Mouse (Mus musculus) kidney, postnatal 14 days (tissue): ENCODE measurements around the gene Ola1.

Experiments
- DNase-seq: peaks from one replicate; pipeline ENCODE4 v3.0.0; 2022; ENCODE audit warnings: mixed read lengths

The Ola1 gene

GRCm38 (mm10) chr2:73143732-73144131 is 75.0 kb downstream of the Ola1 start:
- DNase-seq, result no peak

GRCm38 (mm10) chr2:73142832-73143470 is 75.8 kb downstream of the Ola1 start:
- no peak for DNase-seq

- DNase-seq, result no peak
Measured at GRCm38 (mm10) chr2:73132897-73133296, 85.8 kb downstream of the Ola1 start.

- DNase-seq, result no peak
Measured at GRCm38 (mm10) chr2:73127686-73128085, 91.0 kb downstream of the Ola1 start.

GRCm38 (mm10) chr2:73118781-73119180 is 99.9 kb downstream of the Ola1 start:
- DNase-seq, result no peak

GRCm38 (mm10) chr2:73107089-73107488 is 111.6 kb downstream of the Ola1 start:
- DNase-seq, result no peak

GRCm38 (mm10) chr2:73096491-73096890 is 122.2 kb downstream of the Ola1 start:
- DNase-seq, result no peak

- DNase-seq, result no peak
Measured at GRCm38 (mm10) chr2:73095300-73095699, 123.4 kb downstream of the Ola1 start.

GRCm38 (mm10) chr2:73093032-73093431 is 125.7 kb downstream of the Ola1 start:
- DNase-seq, result no peak

GRCm38 (mm10) chr2:73091302-73091701 is 127.4 kb downstream of the Ola1 start:
- DNase-seq, result no peak

- no peak for DNase-seq
Measured at GRCm38 (mm10) chr2:73087641-73088040, 131.1 kb downstream of the Ola1 start.

- DNase-seq, result peak; percentile 82
Measured at GRCm38 (mm10) chr2:73085669-73086304, 132.9 kb downstream of the Ola1 start.

- no peak for DNase-seq
Measured at GRCm38 (mm10) chr2:73082476-73082875, 136.2 kb downstream of the Ola1 start.

- DNase-seq, result no peak
Measured at GRCm38 (mm10) chr2:73081861-73082260, 136.9 kb downstream of the Ola1 start.

- DNase-seq, result no peak
Measured at GRCm38 (mm10) chr2:73080084-73080483, 138.6 kb downstream of the Ola1 start.

- DNase-seq, result no peak
Measured at GRCm38 (mm10) chr2:73079311-73079710, 139.4 kb downstream of the Ola1 start.

GRCm38 (mm10) chr2:73073811-73074472 is 144.8 kb downstream of the Ola1 start:
- no peak for DNase-seq

- DNase-seq, result no peak
Measured at GRCm38 (mm10) chr2:73071201-73071600, 147.5 kb downstream of the Ola1 start.

- DNase-seq, result no peak
Measured at GRCm38 (mm10) chr2:73070449-73071076, 148.2 kb downstream of the Ola1 start.

GRCm38 (mm10) chr2:73069223-73069825 is 149.4 kb downstream of the Ola1 start:
- no peak for DNase-seq

- DNase-seq, result peak; percentile 57
Measured at GRCm38 (mm10) chr2:73066307-73067167, 152.2 kb downstream of the Ola1 start.

- DNase-seq, result no peak
Measured at GRCm38 (mm10) chr2:73063911-73064619, 154.7 kb downstream of the Ola1 start.
